Mouse (Mus musculus) thymus, postnatal 25 days (tissue): Measurements from ENCODE around the gene Rapgef5.
"Not testable (repeated sequence)": the region's sequence is repeated elsewhere in the genome, so short reads cannot be mapped to it uniquely, and the experiment has no call there.

ENCODE experiments used
- DNase-seq: peaks from one replicate; pipeline ENCODE4 v3.0.0; 2022

Gene Rapgef5

GRCm38 (mm10) chr12:117781360-117781759, 265.1 kb downstream of the Rapgef5 start:
- DNase-seq, result no peak

DNA sequence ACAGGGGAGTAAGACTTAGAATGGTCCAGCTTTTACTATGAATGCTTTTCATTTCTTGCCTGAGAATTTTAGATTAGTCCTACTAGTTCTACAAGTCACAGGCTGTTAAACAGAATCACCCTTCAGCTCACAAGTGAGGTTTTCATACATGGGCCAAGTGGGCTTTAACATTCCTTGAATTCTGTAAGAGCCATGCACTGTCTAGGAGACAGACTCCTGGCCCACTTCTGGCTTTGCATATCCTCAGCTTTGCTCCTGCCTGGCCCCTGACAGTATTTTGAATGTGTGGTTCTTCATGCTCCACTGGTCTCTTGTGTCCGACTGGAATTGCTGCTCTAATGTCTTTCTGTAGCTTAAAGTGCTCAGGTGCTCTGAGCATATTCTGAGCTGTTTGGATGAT, 267.1 kb downstream of the Rapgef5 start:
- no peak for DNase-seq

DNA sequence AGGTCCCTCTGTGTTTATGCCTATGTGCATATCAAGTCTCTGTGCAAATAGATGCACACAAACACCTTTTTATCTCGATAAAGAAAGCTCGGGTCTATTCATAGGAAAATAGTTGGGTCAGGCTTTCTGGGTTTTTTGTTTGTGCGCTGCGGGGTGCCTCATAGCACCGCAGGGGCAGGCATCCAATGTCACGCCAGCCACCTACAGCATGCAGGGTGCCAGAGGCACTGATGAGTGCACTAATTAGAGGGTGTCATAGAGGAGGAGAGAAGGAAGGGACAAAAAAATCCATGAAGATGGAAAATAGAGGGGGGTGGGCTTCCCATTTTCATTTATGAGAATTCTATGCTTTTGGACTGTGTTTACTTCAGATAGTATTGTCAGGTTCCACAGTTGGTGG, 270.3 kb downstream of the Rapgef5 start:
- no peak for DNase-seq

- no peak for DNase-seq
Measured at GRCm38 (mm10) chr12:117788513-117789011, 272.3 kb downstream of the Rapgef5 start.

- no peak for DNase-seq
Measured at GRCm38 (mm10) chr12:117789017-117789416, 272.7 kb downstream of the Rapgef5 start.

DNA sequence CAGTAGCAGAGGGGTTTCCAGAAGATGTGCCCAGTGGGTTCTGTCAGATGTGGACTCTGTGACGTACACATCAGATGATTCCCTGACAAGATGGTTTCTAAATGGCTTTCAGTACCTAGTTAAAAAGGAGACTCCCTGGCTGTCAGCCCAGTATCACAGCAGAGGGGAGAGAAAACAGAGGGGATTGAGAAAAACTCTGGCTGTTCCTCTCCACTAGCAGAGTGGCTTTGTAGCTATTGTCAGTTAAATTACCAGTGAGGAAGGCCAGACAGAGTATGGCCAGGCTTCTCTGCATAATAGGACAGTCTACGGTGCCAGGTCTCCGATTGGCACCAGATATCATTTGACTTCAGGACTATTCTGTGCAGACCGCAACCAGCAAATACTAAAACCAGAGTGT, 279.0 kb downstream of the Rapgef5 start:
- no peak for DNase-seq

- not testable (repeated sequence) for DNase-seq
Measured at GRCm38 (mm10) chr12:117803989-117804388, 287.7 kb downstream of the Rapgef5 start, which contains the start of gene Cdca7l. Gene Cdca7l (plus strand): TSS chr12:117804289.

- DNase-seq, result no peak
Measured at GRCm38 (mm10) chr12:117805576-117805975, 289.3 kb downstream of the Rapgef5 start.

DNA sequence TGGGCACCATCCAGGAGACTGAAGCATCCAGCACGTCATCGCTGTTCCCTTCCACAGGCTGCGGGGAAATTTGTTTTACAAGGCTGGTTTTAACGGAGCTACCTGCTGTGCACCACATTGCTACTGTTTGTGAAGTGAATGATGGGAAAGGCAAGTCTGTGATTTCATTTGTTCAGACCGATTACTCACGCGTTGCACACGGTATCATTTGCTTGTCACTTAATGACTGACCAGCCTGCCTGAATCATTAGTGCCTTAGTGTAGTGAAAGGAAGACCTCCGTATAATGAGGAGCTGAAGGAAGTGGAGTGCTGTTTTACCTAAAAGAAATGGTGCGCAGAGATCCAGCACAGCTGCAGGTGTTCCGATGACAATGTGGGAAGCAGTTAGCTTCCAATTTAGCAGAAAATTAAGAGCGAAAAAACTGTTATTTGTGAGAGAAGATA, 289.8 kb downstream of the Rapgef5 start:
- DNase-seq, result no peak

GRCm38 (mm10) chr12:117806470-117806869, 290.2 kb downstream of the Rapgef5 start:
- DNase-seq, result no peak

GRCm38 (mm10) chr12:117807637-117808036, 291.4 kb downstream of the Rapgef5 start:
- no peak for DNase-seq

- DNase-seq, result no peak
Measured at GRCm38 (mm10) chr12:117808355-117809326, 292.4 kb downstream of the Rapgef5 start.
